Mouse (Mus musculus) myocyte (in vitro differentiated cells): ENCODE results near the gene Zcchc14. TPM values are rescaled to one million over a fixed set of nuclear protein-coding genes. Genes with fewer than 3 reads are reported as not detected.

Experiments
- H3K27me3 ChIP-seq: one replicate; pipeline ENCODE4 v1.6.1; 2011; ENCODE audit not compliant: control insufficient read depth, insufficient read depth, insufficient read length
- H3K36me3 ChIP-seq: one replicate; pipeline ENCODE4 v1.6.1; 2011; ENCODE audit not compliant: control insufficient read depth, insufficient read depth
- H3K4me2 ChIP-seq: one replicate; pipeline ENCODE4 v1.6.1; 2011; ENCODE audit warnings: low read depth, control low read depth
- H3K4me3 ChIP-seq: one replicate; pipeline ENCODE4 v1.5.1; 2011; ENCODE audit warnings: mild to moderate bottlenecking, control low read depth, moderate library complexity
- H3K79me2 ChIP-seq: one replicate; pipeline ENCODE4 v1.6.1; 2011; ENCODE audit not compliant: control insufficient read depth, insufficient read depth
- H3ac ChIP-seq: one replicate; pipeline ENCODE4 v1.6.1; 2011; ENCODE audit not compliant: control insufficient read depth, insufficient read length
- CEBPB ChIP-seq: IDR thresholded peaks from 2 replicates; pipeline ENCODE4 v1.6.1; 2011; ENCODE audit warnings: mild to moderate bottlenecking, moderate library complexity; ENCODE audit not compliant: poor library complexity, insufficient read depth, severe bottlenecking
- E2F4 ChIP-seq: IDR thresholded peaks from one replicate; pipeline ENCODE4 v1.6.1; 2011; ENCODE audit warnings: mild to moderate bottlenecking, control low read depth, moderate library complexity; ENCODE audit not compliant: insufficient read depth
- MAX ChIP-seq: IDR thresholded peaks from one replicate; pipeline ENCODE4 v1.6.1; 2011; ENCODE audit warnings: low read depth, mild to moderate bottlenecking, control low read depth
- MYOD1 ChIP-seq, 3 experiments: IDR thresholded peaks; one replicate each; pipeline ENCODE4 v1.6.1; 2011; ENCODE audit warnings: control low read depth in 2 of 3, low read depth in 2 of 3, mild to moderate bottlenecking in 2 of 3, moderate library complexity in 1 of 3; ENCODE audit not compliant: insufficient read length in 2 of 3, control insufficient read depth in 1 of 3
- MYOG ChIP-seq, 3 experiments: IDR thresholded peaks; one replicate each; pipeline ENCODE4 v1.6.1; 2011; ENCODE audit warnings: control low read depth in 2 of 3, low read depth in 2 of 3, mild to moderate bottlenecking in 2 of 3; ENCODE audit not compliant: insufficient read length in 2 of 3, control insufficient read depth in 1 of 3, insufficient read depth in 1 of 3
- POLR2A ChIP-seq: IDR thresholded peaks from one replicate; pipeline ENCODE4 v1.6.1; 2011; ENCODE audit warnings: low read depth, mild to moderate bottlenecking, control low read depth, moderate library complexity; ENCODE audit not compliant: insufficient read length
- POLR2AphosphoS2 ChIP-seq: IDR thresholded peaks from one replicate; pipeline ENCODE4 v1.6.1; 2011; ENCODE audit warnings: low read depth, control low read depth; ENCODE audit not compliant: insufficient read length
- REST ChIP-seq: IDR thresholded peaks from one replicate; pipeline ENCODE4 v1.6.1; 2011; ENCODE audit warnings: mild to moderate bottlenecking, control low read depth, moderate library complexity; ENCODE audit not compliant: insufficient read depth, insufficient read length
- SRF ChIP-seq: IDR thresholded peaks from one replicate; pipeline ENCODE4 v1.6.1; 2011; ENCODE audit warnings: low read depth; ENCODE audit not compliant: control insufficient read depth, insufficient read length
- TCF12 ChIP-seq: IDR thresholded peaks from one replicate; pipeline ENCODE4 v1.6.1; 2011; ENCODE audit warnings: mild to moderate bottlenecking, control low read depth; ENCODE audit not compliant: poor library complexity, insufficient read depth, severe bottlenecking
- TCF3 ChIP-seq: IDR thresholded peaks from one replicate; pipeline ENCODE4 v1.6.1; 2011; ENCODE audit warnings: low read depth, control low read depth; ENCODE audit not compliant: insufficient read length
- USF1 ChIP-seq: IDR thresholded peaks from one replicate; pipeline ENCODE4 v1.6.1; 2011; ENCODE audit warnings: low read depth, mild to moderate bottlenecking, control low read depth, moderate library complexity
- polyA plus RNA-seq: library from polyadenylated mRNA; unstranded; fragments of >200 nt; fragmentation: generic; extraction: Trizol; gene quantifications from one replicate; pipeline ENCODE4 v1.2.1, GENCODE M21; 2012; ENCODE audit warnings: missing spikeins

The Zcchc14 gene
- polyA plus RNA-seq, 1 experiment: 11.9 TPM

GRCm38 (mm10) chr8:121580465-121580864 is 72.2 kb downstream of the Zcchc14 start:
- no peaks in the 10 kb centered on the region for H3K36me3 ChIP-seq
- H3K27me3 ChIP-seq: no peaks in the 10 kb centered on the region
- H3K79me2 ChIP-seq: peaks cover 16% of the 10 kb centered on the region
- H3K4me3 ChIP-seq: no peak overlapping the region
- TF ChIP-seq MYOG (IDR thresholded peaks at IDR 0.05; ENCODE audit: control insufficient read depth in 1 of 3, insufficient read depth in 1 of 3, insufficient read length in 2 of 3, low read depth in 2 of 3) (peak in 2 of 3 experiments; percentile 13 to 74), MYOD1 (IDR thresholded peaks at IDR 0.05; ENCODE audit: control insufficient read depth in 1 of 3, insufficient read length in 2 of 3, low read depth in 2 of 3) (peak in 1 of 3 experiments; percentile 54), POLR2AphosphoS2 (no peak), CEBPB (peak; percentile 54; the same call in 1 of the 2 replicates), SRF (no peak)
- H3K4me2 ChIP-seq: peak overlapping the region; percentile 46
- no peak overlapping the region for H3ac ChIP-seq

- TF ChIP-seq CEBPB: 0 out of 2 replicates have a peak, but pooled peaks have one; percentile 10
- TF ChIP-seq TCF12: no peak
- peak in 1 of 3 experiments; percentile 68 for TF ChIP-seq MYOD1 (IDR thresholded peaks at IDR 0.05; ENCODE audit: control insufficient read depth in 1 of 3, insufficient read length in 2 of 3, low read depth in 2 of 3)
- TF ChIP-seq MYOG (IDR thresholded peaks at IDR 0.05; ENCODE audit: control insufficient read depth in 1 of 3, insufficient read depth in 1 of 3, insufficient read length in 2 of 3, low read depth in 2 of 3): peak in 2 of 3 experiments; percentile 36 to 40
- no peak for TF ChIP-seq E2F4
- peak; percentile 96 for TF ChIP-seq POLR2AphosphoS2
- TF ChIP-seq USF1: no peak
- TF ChIP-seq MAX: no peak
- TF ChIP-seq REST: peak; percentile 41
- TF ChIP-seq SRF: no peak
- TF ChIP-seq POLR2A: peak; percentile 98
- peak; percentile 43 for TF ChIP-seq TCF3
These were observed 73.8 kb downstream of the Zcchc14 start, which contains the start of gene Fbxo31 for GRCm38 (mm10) chr8:121578676-121579451. Gene Fbxo31 (minus strand): TSS chr8:121578806.

GRCm38 (mm10) chr8:121577751-121578675 is 74.7 kb downstream of the Zcchc14 start:
- Histone ChIP-seq H3K4me2 (peak overlapping the region; percentile 98), H3K4me3 (peak overlapping the region; percentile 52), H3K36me3 (no peaks in the 10 kb centered on the region), H3ac (peak overlapping the region; percentile 27), H3K27me3 (no peaks in the 10 kb centered on the region), H3K79me2 (peaks cover 34% of the 10 kb centered on the region)
- TF ChIP-seq TCF3 (no peak), POLR2A (no peak), TCF12 (no peak)

More at GRCm38 (mm10) chr8:121578676-121579451, 73.8 kb downstream of the Zcchc14 start, which contains the start of gene Fbxo31:
- Histone ChIP-seq H3ac (peak within 1 kb of the TSS; percentile 27), H3K4me3 (peak within 1 kb of the TSS; percentile 52), H3K27me3 (no peaks in the 10 kb centered on the region), H3K36me3 (no peaks in the 10 kb centered on the region), H3K4me2 (peak within 1 kb of the TSS; percentile 98), H3K79me2 (peaks cover 30% of the 10 kb centered on the region)

GRCm38 (mm10) chr8:121575661-121576060 is 77.0 kb downstream of the Zcchc14 start:
- H3K4me2 ChIP-seq: peak overlapping the region; percentile 43
- H3ac ChIP-seq: no peak overlapping the region
- no peaks in the 10 kb centered on the region for H3K36me3 ChIP-seq
- TF ChIP-seq SRF: no peak
- TF ChIP-seq MYOD1 (IDR thresholded peaks at IDR 0.05; ENCODE audit: control insufficient read depth in 1 of 3, insufficient read length in 2 of 3, low read depth in 2 of 3): no peak
- no peak for TF ChIP-seq REST
- no peak for TF ChIP-seq E2F4
- no peak for TF ChIP-seq MAX
- no peak for TF ChIP-seq TCF3
- TF ChIP-seq USF1: no peak
- TF ChIP-seq CEBPB: no peak
- no peak for TF ChIP-seq POLR2A
- no peak for TF ChIP-seq TCF12
- TF ChIP-seq MYOG (IDR thresholded peaks at IDR 0.05; ENCODE audit: control insufficient read depth in 1 of 3, insufficient read depth in 1 of 3, insufficient read length in 2 of 3, low read depth in 2 of 3): no peak
- H3K4me3 ChIP-seq: no peak overlapping the region
- no peaks in the 10 kb centered on the region for H3K27me3 ChIP-seq
- peaks cover 34% of the 10 kb centered on the region for H3K79me2 ChIP-seq
